Mouse (Mus musculus): Measurements from ENCODE around the gene Il27. TPM values are rescaled to one million over a fixed set of nuclear protein-coding genes. Genes with fewer than 3 reads are reported as not detected.
A peak's percentile ranks its signal among the peaks of the same experiment; 100 is the strongest.

The Il27 gene
- polyA plus RNA-seq, 1 experiment from 2014 or later: not detected

DNA sequence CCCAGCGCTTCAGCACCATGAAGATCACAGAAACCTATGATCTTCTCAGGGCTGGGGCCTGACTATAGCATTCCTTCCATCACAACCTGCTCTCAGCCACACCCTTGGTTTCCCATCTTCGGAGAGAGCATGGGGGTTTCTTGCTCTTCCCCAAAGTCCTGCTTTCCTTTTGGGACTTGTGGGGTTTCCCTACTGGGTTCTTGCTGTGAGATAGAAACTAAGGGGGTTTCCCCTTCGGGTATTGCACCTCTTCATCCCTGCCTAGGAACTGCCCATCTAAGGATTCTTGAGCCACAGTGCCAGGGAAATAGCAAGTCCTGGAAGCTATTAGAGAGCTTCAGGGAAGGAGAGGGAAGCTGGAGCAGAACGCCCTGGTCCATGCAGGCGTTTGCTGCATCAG, 1.1 kb upstream of the Il27 start:
- H3K27ac ChIP-seq (replicated peaks; ENCODE audit: low read depth, low read length): no peak overlapping the region
- H3K36me3 ChIP-seq (ENCODE audit: control insufficient read depth, insufficient read depth, low read length): no peaks in the 10 kb centered on the region
- WGBS: 80% methylated on average over 5 of the region's 5 CpGs
- H3K9ac ChIP-seq (ENCODE audit: low read length): no peak overlapping the region
- no peaks in the 10 kb centered on the region for H3K9me3 ChIP-seq (ENCODE audit: control insufficient read depth, low read length)
- H3K27me3 ChIP-seq (ENCODE audit: control insufficient read depth, insufficient read depth, low read length): no peaks in the 10 kb centered on the region
- no peak overlapping the region for H3K4me2 ChIP-seq (ENCODE audit: low read depth, severe bottlenecking)
- H3K4me1 ChIP-seq (ENCODE audit: control insufficient read depth, insufficient read depth, low read length): no peaks in the 10 kb centered on the region
- H3K4me3 ChIP-seq (ENCODE audit: low read depth, low read length): no peak overlapping the region
- no peak for ATAC-seq (ENCODE audit: insufficient number of reproducible peaks, low FRiP score, low TSS enrichment, low read depth)
- DNase-seq (ENCODE audit: low spot score): no peak

DNA sequence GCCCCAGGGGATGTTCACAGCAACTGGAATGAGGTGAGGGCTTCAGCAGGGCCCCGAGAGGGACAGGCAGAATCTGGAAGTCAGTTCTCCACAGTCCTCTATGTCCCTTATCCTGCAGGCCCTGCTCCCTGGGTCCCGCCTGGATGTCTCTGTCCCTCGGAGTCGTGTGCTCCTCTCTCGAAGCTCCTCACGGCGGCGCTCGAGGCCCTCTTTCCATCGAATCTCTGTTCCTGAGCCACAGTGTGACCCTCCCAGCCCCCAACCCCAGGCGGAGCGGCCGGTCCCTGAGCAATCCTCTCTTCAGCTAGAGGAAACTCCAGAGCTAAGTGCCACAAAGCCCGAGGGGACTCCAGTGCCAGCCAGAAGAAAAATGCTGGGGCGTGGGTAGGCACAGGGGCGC, 7.0 kb downstream of the Il27 start:
- 0 out of 2 replicates have a peak overlapping the region, but pooled peaks have one; percentile 3 for H3K4me3 ChIP-seq (ENCODE audit: low read depth, low read length)
- H3K9me3 ChIP-seq (ENCODE audit: control insufficient read depth, low read length): no peaks in the 10 kb centered on the region
- H3K4me2 ChIP-seq (ENCODE audit: low read depth, severe bottlenecking): peak overlapping the region; percentile 32
- H3K4me1 ChIP-seq (ENCODE audit: control insufficient read depth, insufficient read depth, low read length): 0 out of 2 replicates have a peak, but pooled peaks cover 3% of the 10 kb centered on the region
- DNase-seq (ENCODE audit: low spot score): peak; percentile 84
- no peaks in the 10 kb centered on the region; the same call in 1 of the 2 replicates for H3K27me3 ChIP-seq (ENCODE audit: control insufficient read depth, insufficient read depth, low read length)
- 0 out of 2 replicates have a peak, but pooled peaks have one; percentile 13 for ATAC-seq (ENCODE audit: insufficient number of reproducible peaks, low FRiP score, low TSS enrichment, low read depth)
- H3K27ac ChIP-seq (replicated peaks; ENCODE audit: low read depth, low read length): no peak overlapping the region
- H3K36me3 ChIP-seq (ENCODE audit: control insufficient read depth, insufficient read depth, low read length): no peaks in the 10 kb centered on the region
- peak overlapping the region; percentile 55 for H3K9ac ChIP-seq (ENCODE audit: low read length)
- 6% methylated on average over 15 of the region's 16 CpGs for WGBS

DNA sequence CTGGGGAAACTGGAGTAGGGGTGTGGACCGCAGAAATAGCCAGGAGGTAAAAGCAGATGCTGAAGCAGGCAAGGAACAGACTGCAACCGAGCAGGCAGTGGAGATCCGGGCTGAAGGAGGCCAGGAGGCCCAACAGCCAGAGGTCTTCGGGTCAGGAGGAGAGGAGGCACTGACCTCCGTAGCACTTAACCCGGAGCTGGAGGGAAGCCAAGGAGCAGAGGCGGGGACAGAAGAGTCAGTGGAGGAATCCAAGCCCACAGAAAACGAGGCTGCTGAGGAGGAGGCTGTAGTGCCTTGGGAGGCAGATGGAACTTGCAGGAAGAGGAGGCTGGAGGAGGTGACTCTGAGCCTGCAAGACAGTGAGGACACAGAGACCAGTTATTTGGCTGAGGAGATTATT, 7.9 kb downstream of the Il27 start:
- no peak for DNase-seq (ENCODE audit: low spot score)
- WGBS: 72% methylated on average over 8 of the region's 8 CpGs
- no peak overlapping the region; the same call in 1 of the 2 replicates for H3K9ac ChIP-seq (ENCODE audit: low read length)

DNA sequence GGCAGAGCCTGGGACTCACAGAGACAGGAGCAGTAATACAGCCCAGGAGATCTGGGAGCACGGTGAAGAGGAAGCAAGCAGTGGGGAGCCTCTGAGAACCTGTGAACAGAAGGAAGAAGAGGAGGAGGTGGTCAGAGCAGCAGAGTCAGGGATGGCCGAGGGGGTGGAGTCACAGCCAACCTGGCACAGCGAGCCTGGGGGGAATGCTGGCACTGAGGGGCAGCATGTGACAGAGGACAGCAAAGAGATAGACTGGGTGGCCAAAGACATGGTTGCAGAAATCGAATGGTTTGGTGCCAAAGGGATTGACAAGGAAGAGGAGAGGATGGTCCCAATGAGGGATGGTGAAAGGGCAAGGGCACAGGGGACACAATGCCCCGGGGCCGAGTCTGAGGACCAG, 9.0 kb downstream of the Il27 start, which contains the start of gene Cln3:
TSS of gene Cln3 (minus strand) at position 101 of the 400 bp plus-strand sequence.
- no peak within 1 kb of the TSS for H3K4me2 ChIP-seq (ENCODE audit: low read depth, severe bottlenecking)
- 75% methylated on average over 6 of the region's 6 CpGs for WGBS
- no peaks in the 10 kb centered on the region; the same call in 1 of the 2 replicates for H3K27me3 ChIP-seq (ENCODE audit: control insufficient read depth, insufficient read depth, low read length)
- no peak within 1 kb of the TSS for H3K9ac ChIP-seq (ENCODE audit: low read length)
- no peaks in the 10 kb centered on the region for H3K9me3 ChIP-seq (ENCODE audit: control insufficient read depth, low read length)
- H3K27ac ChIP-seq (replicated peaks; ENCODE audit: low read depth, low read length): no peak within 1 kb of the TSS
- ATAC-seq (ENCODE audit: insufficient number of reproducible peaks, low FRiP score, low TSS enrichment, low read depth): no peak
- H3K4me1 ChIP-seq (ENCODE audit: control insufficient read depth, insufficient read depth, low read length): 0 out of 2 replicates have a peak, but pooled peaks cover 3% of the 10 kb centered on the region
- DNase-seq (ENCODE audit: low spot score): no peak
- H3K36me3 ChIP-seq (ENCODE audit: control insufficient read depth, insufficient read depth, low read length): no peaks in the 10 kb centered on the region
- H3K4me3 ChIP-seq (ENCODE audit: low read depth, low read length): no peak within 1 kb of the TSS

More for the DNA sequence above, 7.9 kb downstream of the Il27 start:
- no peak overlapping the region for H3K27ac ChIP-seq (replicated peaks; ENCODE audit: low read depth, low read length)
- H3K9me3 ChIP-seq (ENCODE audit: control insufficient read depth, low read length): no peaks in the 10 kb centered on the region
- H3K36me3 ChIP-seq (ENCODE audit: control insufficient read depth, insufficient read depth, low read length): no peaks in the 10 kb centered on the region
- no peaks in the 10 kb centered on the region; the same call in 1 of the 2 replicates for H3K27me3 ChIP-seq (ENCODE audit: control insufficient read depth, insufficient read depth, low read length)
- H3K4me2 ChIP-seq (ENCODE audit: low read depth, severe bottlenecking): no peak overlapping the region
- H3K4me1 ChIP-seq (ENCODE audit: control insufficient read depth, insufficient read depth, low read length): 0 out of 2 replicates have a peak, but pooled peaks cover 3% of the 10 kb centered on the region
- ATAC-seq (ENCODE audit: insufficient number of reproducible peaks, low FRiP score, low TSS enrichment, low read depth): no peak
- no peak overlapping the region for H3K4me3 ChIP-seq (ENCODE audit: low read depth, low read length)

DNA sequence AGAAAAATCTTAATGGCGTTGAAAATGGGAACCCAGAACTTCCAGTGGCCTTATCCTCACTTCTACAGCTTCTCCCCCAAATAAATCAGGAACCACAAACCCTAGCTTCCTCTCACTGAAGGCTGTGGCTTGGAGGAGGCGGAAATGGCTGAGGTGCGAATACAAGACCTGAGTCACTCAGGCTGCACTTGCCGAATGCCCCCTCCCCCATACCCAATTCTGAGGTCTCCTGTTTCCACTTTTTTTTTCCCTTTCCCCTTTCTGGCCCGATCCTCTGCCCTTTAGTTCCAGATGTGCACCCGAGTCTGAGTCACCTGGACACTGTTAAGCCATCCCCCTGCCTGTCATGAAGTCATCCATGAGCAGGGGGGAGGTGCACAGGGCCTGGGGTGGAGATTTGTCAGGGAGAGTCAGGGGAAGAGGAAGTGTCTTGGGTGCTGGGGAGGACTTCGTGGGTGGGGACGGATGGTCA, 10.2 kb downstream of the Il27 start, which contains the start of gene Apobr:
TSS of gene Apobr (plus strand) at position 437 of the 472 bp plus-strand sequence.
- no peaks in the 10 kb centered on the region for H3K36me3 ChIP-seq (ENCODE audit: control insufficient read depth, insufficient read depth, low read length)
- no peak within 1 kb of the TSS for H3K27ac ChIP-seq (replicated peaks; ENCODE audit: low read depth, low read length)
- H3K9me3 ChIP-seq (ENCODE audit: control insufficient read depth, low read length): no peaks in the 10 kb centered on the region
- H3K4me3 ChIP-seq (ENCODE audit: low read depth, low read length): no peak within 1 kb of the TSS
- 69% methylated on average over 8 of the region's 8 CpGs for WGBS
- peak within 1 kb of the TSS; percentile 84 for H3K4me2 ChIP-seq (ENCODE audit: low read depth, severe bottlenecking)
- H3K27me3 ChIP-seq (ENCODE audit: control insufficient read depth, insufficient read depth, low read length): no peaks in the 10 kb centered on the region; the same call in 1 of the 2 replicates
- H3K9ac ChIP-seq (ENCODE audit: low read length): no peak within 1 kb of the TSS
- ATAC-seq (ENCODE audit: insufficient number of reproducible peaks, low FRiP score, low TSS enrichment, low read depth): no peak
- 0 out of 2 replicates have a peak, but pooled peaks cover 3% of the 10 kb centered on the region for H3K4me1 ChIP-seq (ENCODE audit: control insufficient read depth, insufficient read depth, low read length)
- no peak for DNase-seq (ENCODE audit: low spot score)

DNA sequence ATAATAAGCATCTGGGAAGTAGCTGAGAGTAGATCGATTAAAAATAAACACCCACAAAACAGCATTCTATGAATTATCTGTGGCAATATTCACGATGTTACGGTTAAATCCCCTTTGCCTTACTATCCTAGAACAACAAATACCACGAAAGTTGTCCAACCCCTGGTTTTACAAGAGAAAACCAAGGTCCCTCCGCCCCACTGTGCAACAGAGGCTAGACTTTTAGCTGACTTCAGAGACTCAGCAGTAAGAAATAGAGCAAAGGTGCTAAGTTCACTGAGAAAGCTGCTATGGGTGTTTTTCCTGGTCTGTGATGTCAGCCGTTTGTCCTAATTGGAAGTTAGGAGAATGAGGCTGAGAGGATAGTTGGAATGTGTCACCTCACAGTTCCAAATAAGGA, 11.0 kb downstream of the Il27 start:
- Histone ChIP-seq H3K36me3 (ENCODE audit: control insufficient read depth, insufficient read depth, low read length) (no peaks in the 10 kb centered on the region), H3K9ac (ENCODE audit: low read length) (no peak overlapping the region), H3K4me1 (ENCODE audit: control insufficient read depth, insufficient read depth, low read length) (0 out of 2 replicates have a peak, but pooled peaks cover 3% of the 10 kb centered on the region), H3K4me2 (ENCODE audit: low read depth, severe bottlenecking) (peak overlapping the region; percentile 84), H3K27me3 (ENCODE audit: control insufficient read depth, insufficient read depth, low read length) (no peaks in the 10 kb centered on the region; the same call in 1 of the 2 replicates), H3K4me3 (ENCODE audit: low read depth, low read length) (no peak overlapping the region; the same call in 1 of the 2 replicates), H3K27ac (replicated peaks; ENCODE audit: low read depth, low read length) (no peak overlapping the region), H3K9me3 (ENCODE audit: control insufficient read depth, low read length) (no peaks in the 10 kb centered on the region)
- no peak for DNase-seq (ENCODE audit: low spot score)
- 52% methylated on average over 6 of the region's 6 CpGs for WGBS
- ATAC-seq (ENCODE audit: insufficient number of reproducible peaks, low FRiP score, low TSS enrichment, low read depth): no peak

DNA sequence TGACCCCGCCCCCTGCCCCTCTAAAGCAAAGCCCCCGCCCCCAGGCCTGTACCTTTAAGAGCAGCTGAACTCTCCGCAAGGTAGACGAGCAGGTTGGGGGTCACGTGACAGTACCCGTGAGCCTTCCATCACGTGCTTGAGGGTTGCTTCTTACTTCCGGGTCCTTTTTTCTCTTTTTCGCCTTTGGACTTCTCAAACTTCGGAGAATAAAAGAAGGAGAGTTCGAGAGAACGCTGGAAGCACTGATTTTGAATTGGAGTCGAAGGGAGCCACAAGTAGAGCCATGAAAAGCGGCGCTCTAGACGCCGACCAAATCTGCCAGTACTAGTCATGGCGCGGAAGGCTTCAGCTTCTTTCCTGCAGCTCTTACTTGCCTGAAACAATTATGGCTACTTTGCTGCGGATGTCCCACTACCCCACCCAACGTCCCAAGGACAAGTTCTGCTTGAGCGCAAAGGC, 11.5 kb downstream of the Il27 start:
- ATAC-seq (ENCODE audit: insufficient number of reproducible peaks, low FRiP score, low TSS enrichment, low read depth): peak; percentile 88
- peak overlapping the region; percentile 56 for H3K9ac ChIP-seq (ENCODE audit: low read length)
- 0 out of 2 replicates have a peak, but pooled peaks cover 3% of the 10 kb centered on the region for H3K4me1 ChIP-seq (ENCODE audit: control insufficient read depth, insufficient read depth, low read length)
- H3K4me2 ChIP-seq (ENCODE audit: low read depth, severe bottlenecking): peak overlapping the region; percentile 84
- no peaks in the 10 kb centered on the region; the same call in 1 of the 2 replicates for H3K27me3 ChIP-seq (ENCODE audit: control insufficient read depth, insufficient read depth, low read length)
- H3K4me3 ChIP-seq (ENCODE audit: low read depth, low read length): peak overlapping the region; percentile 53
- WGBS: 1% methylated on average over 22 of the region's 22 CpGs
- peak; percentile 91 for DNase-seq (ENCODE audit: low spot score)
- H3K27ac ChIP-seq (replicated peaks; ENCODE audit: low read depth, low read length): no peak overlapping the region; the same call in 1 of the 2 replicates
- H3K36me3 ChIP-seq (ENCODE audit: control insufficient read depth, insufficient read depth, low read length): no peaks in the 10 kb centered on the region
- no peaks in the 10 kb centered on the region for H3K9me3 ChIP-seq (ENCODE audit: control insufficient read depth, low read length)

DNA sequence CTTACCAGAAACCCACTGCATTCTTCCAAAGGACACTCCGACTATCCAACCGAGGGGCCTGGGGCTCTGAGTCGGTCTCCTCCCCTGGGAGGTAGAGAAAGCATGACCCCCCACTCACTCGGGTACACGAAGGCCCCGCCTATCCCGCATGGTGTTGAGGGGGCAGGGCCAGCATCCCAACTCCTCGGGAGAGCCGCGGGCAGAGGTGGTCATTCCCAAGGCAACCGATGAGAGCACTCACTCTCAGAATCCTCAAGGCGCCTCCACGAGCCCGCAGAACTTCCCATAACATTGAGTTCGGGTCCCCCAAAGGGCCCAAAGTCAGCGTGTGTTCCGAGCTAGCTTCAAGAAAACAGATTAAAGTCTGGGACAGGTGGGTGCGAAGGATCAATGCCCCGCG, 12.0 kb downstream of the Il27 start:
- DNase-seq (ENCODE audit: low spot score) (peak; percentile 59), ATAC-seq (ENCODE audit: insufficient number of reproducible peaks, low FRiP score, low TSS enrichment, low read depth) (peak; percentile 68)
- Histone ChIP-seq H3K9ac (ENCODE audit: low read length) (peak overlapping the region; percentile 57), H3K4me1 (ENCODE audit: control insufficient read depth, insufficient read depth, low read length) (no peaks in the 10 kb centered on the region), H3K9me3 (ENCODE audit: control insufficient read depth, low read length) (no peaks in the 10 kb centered on the region), H3K27ac (replicated peaks; ENCODE audit: low read depth, low read length) (no peak overlapping the region), H3K4me3 (ENCODE audit: low read depth, low read length) (peak overlapping the region; percentile 53), H3K27me3 (ENCODE audit: control insufficient read depth, insufficient read depth, low read length) (no peaks in the 10 kb centered on the region; the same call in 1 of the 2 replicates), H3K36me3 (ENCODE audit: control insufficient read depth, insufficient read depth, low read length) (no peaks in the 10 kb centered on the region), H3K4me2 (ENCODE audit: low read depth, severe bottlenecking) (peak overlapping the region; percentile 84)
- 3% methylated on average over 20 of the region's 20 CpGs for WGBS

Data from limb, embryonic 11.5 days (tissue).